Mouse (Mus musculus): Measurements from ENCODE around the gene Loxl1. TPM values are rescaled to one million over a fixed set of nuclear protein-coding genes. Genes with fewer than 3 reads are reported as not detected.

Gene Loxl1
- polyA plus RNA-seq, 1 experiment from 2014 or later = 1.2 TPM

- no peaks in the 10 kb centered on the region for H3K9me3 ChIP-seq (ENCODE audit: control insufficient read depth, low read length)
- ATAC-seq (ENCODE audit: low read depth) = no peak
- H3K4me3 ChIP-seq (ENCODE audit: low read depth, low read length) = no peak overlapping the region
- no peak overlapping the region for H3K4me2 ChIP-seq (ENCODE audit: low read depth, low read length)
- H3K27me3 ChIP-seq (ENCODE audit: control insufficient read depth, insufficient read depth, low read length) = no peaks in the 10 kb centered on the region
- no peaks in the 10 kb centered on the region for H3K36me3 ChIP-seq (ENCODE audit: control insufficient read depth, insufficient read depth, low read length)
- WGBS = 96% methylated on average over 1 of the region's 1 CpGs
- H3K9ac ChIP-seq (replicated peaks; ENCODE audit: low read depth, low read length) = no peak overlapping the region
- H3K27ac ChIP-seq (ENCODE audit: low read depth, low read length) = no peak overlapping the region
- no peaks in the 10 kb centered on the region for H3K4me1 ChIP-seq (ENCODE audit: control insufficient read depth, insufficient read depth, low read length)
These were observed 28.8 kb upstream of the Loxl1 start for GRCm38 (mm10) chr9:58341795-58342194.

GRCm38 (mm10) chr9:58336650-58337281 lies 23.8 kb upstream of the Loxl1 start:
- Histone ChIP-seq H3K9ac (replicated peaks; ENCODE audit: low read depth, low read length) (no peak overlapping the region), H3K27ac (ENCODE audit: low read depth, low read length) (no peak overlapping the region), H3K4me3 (ENCODE audit: low read depth, low read length) (no peak overlapping the region), H3K27me3 (ENCODE audit: control insufficient read depth, insufficient read depth, low read length) (no peaks in the 10 kb centered on the region), H3K9me3 (ENCODE audit: control insufficient read depth, low read length) (no peaks in the 10 kb centered on the region; the same call in 1 of the 2 replicates), H3K4me2 (ENCODE audit: low read depth, low read length) (no peak overlapping the region), H3K4me1 (ENCODE audit: control insufficient read depth, insufficient read depth, low read length) (no peaks in the 10 kb centered on the region), H3K36me3 (ENCODE audit: control insufficient read depth, insufficient read depth, low read length) (no peaks in the 10 kb centered on the region)
- 79% methylated on average over 8 of the region's 8 CpGs for WGBS
- no peak for ATAC-seq (ENCODE audit: low read depth)

GRCm38 (mm10) chr9:58331276-58331675 lies 18.3 kb upstream of the Loxl1 start:
- Histone ChIP-seq H3K36me3 (ENCODE audit: control insufficient read depth, insufficient read depth, low read length) (no peaks in the 10 kb centered on the region), H3K27ac (ENCODE audit: low read depth, low read length) (no peak overlapping the region), H3K4me1 (ENCODE audit: control insufficient read depth, insufficient read depth, low read length) (no peaks in the 10 kb centered on the region), H3K4me3 (ENCODE audit: low read depth, low read length) (no peak overlapping the region), H3K9me3 (ENCODE audit: control insufficient read depth, low read length) (no peaks in the 10 kb centered on the region; the same call in 1 of the 2 replicates), H3K9ac (replicated peaks; ENCODE audit: low read depth, low read length) (no peak overlapping the region), H3K4me2 (ENCODE audit: low read depth, low read length) (no peak overlapping the region), H3K27me3 (ENCODE audit: control insufficient read depth, insufficient read depth, low read length) (no peaks in the 10 kb centered on the region)
- WGBS = 74% methylated on average over 3 of the region's 3 CpGs
- ATAC-seq (ENCODE audit: low read depth) = no peak

- H3K9ac ChIP-seq (replicated peaks; ENCODE audit: low read depth, low read length) = no peak overlapping the region
- no peaks in the 10 kb centered on the region for H3K36me3 ChIP-seq (ENCODE audit: control insufficient read depth, insufficient read depth, low read length)
- H3K4me2 ChIP-seq (ENCODE audit: low read depth, low read length) = no peak overlapping the region
- H3K4me3 ChIP-seq (ENCODE audit: low read depth, low read length) = no peak overlapping the region
- no peaks in the 10 kb centered on the region; the same call in 1 of the 2 replicates for H3K9me3 ChIP-seq (ENCODE audit: control insufficient read depth, low read length)
- H3K4me1 ChIP-seq (ENCODE audit: control insufficient read depth, insufficient read depth, low read length) = no peaks in the 10 kb centered on the region
- H3K27ac ChIP-seq (ENCODE audit: low read depth, low read length) = no peak overlapping the region
- ATAC-seq (ENCODE audit: low read depth) = peak; percentile 86
- 28% methylated on average over 5 of the region's 5 CpGs for WGBS
- no peaks in the 10 kb centered on the region for H3K27me3 ChIP-seq (ENCODE audit: control insufficient read depth, insufficient read depth, low read length)
These were observed 17.3 kb upstream of the Loxl1 start for GRCm38 (mm10) chr9:58330293-58330692.

GRCm38 (mm10) chr9:58327382-58327781 lies 14.4 kb upstream of the Loxl1 start:
- Histone ChIP-seq H3K27ac (ENCODE audit: low read depth, low read length) (no peak overlapping the region), H3K4me1 (ENCODE audit: control insufficient read depth, insufficient read depth, low read length) (no peaks in the 10 kb centered on the region), H3K9ac (replicated peaks; ENCODE audit: low read depth, low read length) (no peak overlapping the region), H3K9me3 (ENCODE audit: control insufficient read depth, low read length) (no peaks in the 10 kb centered on the region), H3K4me3 (ENCODE audit: low read depth, low read length) (no peak overlapping the region), H3K27me3 (ENCODE audit: control insufficient read depth, insufficient read depth, low read length) (no peaks in the 10 kb centered on the region), H3K36me3 (ENCODE audit: control insufficient read depth, insufficient read depth, low read length) (no peaks in the 10 kb centered on the region), H3K4me2 (ENCODE audit: low read depth, low read length) (no peak overlapping the region)
- no peak for ATAC-seq (ENCODE audit: low read depth)
- 35% methylated on average over 1 of the region's 1 CpGs for WGBS

GRCm38 (mm10) chr9:58326477-58327180 lies 13.6 kb upstream of the Loxl1 start:
- Histone ChIP-seq H3K9ac (replicated peaks; ENCODE audit: low read depth, low read length) (no peak overlapping the region), H3K9me3 (ENCODE audit: control insufficient read depth, low read length) (no peaks in the 10 kb centered on the region), H3K36me3 (ENCODE audit: control insufficient read depth, insufficient read depth, low read length) (no peaks in the 10 kb centered on the region), H3K27me3 (ENCODE audit: control insufficient read depth, insufficient read depth, low read length) (no peaks in the 10 kb centered on the region), H3K4me3 (ENCODE audit: low read depth, low read length) (no peak overlapping the region), H3K4me1 (ENCODE audit: control insufficient read depth, insufficient read depth, low read length) (no peaks in the 10 kb centered on the region), H3K27ac (ENCODE audit: low read depth, low read length) (no peak overlapping the region), H3K4me2 (ENCODE audit: low read depth, low read length) (no peak overlapping the region)
- 32% methylated on average over 4 of the region's 4 CpGs for WGBS
- no peak for ATAC-seq (ENCODE audit: low read depth)

GRCm38 (mm10) chr9:58321681-58322080 lies 8.7 kb upstream of the Loxl1 start:
- no peak for ATAC-seq (ENCODE audit: low read depth)
- H3K4me3 ChIP-seq (ENCODE audit: low read depth, low read length) = no peak overlapping the region
- H3K4me1 ChIP-seq (ENCODE audit: control insufficient read depth, insufficient read depth, low read length) = no peaks in the 10 kb centered on the region
- H3K36me3 ChIP-seq (ENCODE audit: control insufficient read depth, insufficient read depth, low read length) = no peaks in the 10 kb centered on the region
- no peaks in the 10 kb centered on the region for H3K27me3 ChIP-seq (ENCODE audit: control insufficient read depth, insufficient read depth, low read length)
- H3K27ac ChIP-seq (ENCODE audit: low read depth, low read length) = no peak overlapping the region
- no peak overlapping the region for H3K9ac ChIP-seq (replicated peaks; ENCODE audit: low read depth, low read length)
- WGBS = 92% methylated on average over 3 of the region's 3 CpGs
- H3K9me3 ChIP-seq (ENCODE audit: control insufficient read depth, low read length) = no peaks in the 10 kb centered on the region
- no peak overlapping the region for H3K4me2 ChIP-seq (ENCODE audit: low read depth, low read length)

- no peaks in the 10 kb centered on the region for H3K27me3 ChIP-seq (ENCODE audit: control insufficient read depth, insufficient read depth, low read length)
- ATAC-seq (ENCODE audit: low read depth) = no peak
- H3K4me3 ChIP-seq (ENCODE audit: low read depth, low read length) = no peak overlapping the region
- no peaks in the 10 kb centered on the region for H3K9me3 ChIP-seq (ENCODE audit: control insufficient read depth, low read length)
- no peaks in the 10 kb centered on the region for H3K36me3 ChIP-seq (ENCODE audit: control insufficient read depth, insufficient read depth, low read length)
- 79% methylated on average over 3 of the region's 3 CpGs for WGBS
- H3K27ac ChIP-seq (ENCODE audit: low read depth, low read length) = no peak overlapping the region
- no peak overlapping the region for H3K9ac ChIP-seq (replicated peaks; ENCODE audit: low read depth, low read length)
- peaks cover 10% of the 10 kb centered on the region; the same call in 1 of the 2 replicates for H3K4me1 ChIP-seq (ENCODE audit: control insufficient read depth, insufficient read depth, low read length)
- no peak overlapping the region for H3K4me2 ChIP-seq (ENCODE audit: low read depth, low read length)
These were observed 5.3 kb upstream of the Loxl1 start for GRCm38 (mm10) chr9:58318317-58318716.

- no peak overlapping the region for H3K9ac ChIP-seq (replicated peaks; ENCODE audit: low read depth, low read length)
- H3K4me2 ChIP-seq (ENCODE audit: low read depth, low read length) = no peak overlapping the region
- no peaks in the 10 kb centered on the region for H3K27me3 ChIP-seq (ENCODE audit: control insufficient read depth, insufficient read depth, low read length)
- no peak overlapping the region for H3K4me3 ChIP-seq (ENCODE audit: low read depth, low read length)
- peaks cover 17% of the 10 kb centered on the region for H3K4me1 ChIP-seq (ENCODE audit: control insufficient read depth, insufficient read depth, low read length)
- no peak for ATAC-seq (ENCODE audit: low read depth)
- H3K27ac ChIP-seq (ENCODE audit: low read depth, low read length) = no peak overlapping the region
- H3K9me3 ChIP-seq (ENCODE audit: control insufficient read depth, low read length) = no peaks in the 10 kb centered on the region
- 69% methylated on average over 3 of the region's 3 CpGs for WGBS
- H3K36me3 ChIP-seq (ENCODE audit: control insufficient read depth, insufficient read depth, low read length) = no peaks in the 10 kb centered on the region
These were observed 4.4 kb upstream of the Loxl1 start for GRCm38 (mm10) chr9:58317381-58317780.
